Mouse (Mus musculus) retina, embryonic 14.5 days (tissue): ENCODE measurements around the gene Olfr56.
"Not testable (repeated sequence)": the region's sequence is repeated elsewhere in the genome, so short reads cannot be mapped to it uniquely, and the experiment has no call there.

Source experiments
- DNase-seq: peaks from one replicate; pipeline ENCODE4 v3.0.0-alpha.2; 2015; ENCODE audit warnings: low spot score

The Olfr56 gene

GRCm38 (mm10) chr11:48978240-48978939 is at the start of gene Olfr56:
Gene Olfr56, plus strand, starts transcription at chr11:48978889.
- DNase-seq = not testable (repeated sequence)

DNA sequence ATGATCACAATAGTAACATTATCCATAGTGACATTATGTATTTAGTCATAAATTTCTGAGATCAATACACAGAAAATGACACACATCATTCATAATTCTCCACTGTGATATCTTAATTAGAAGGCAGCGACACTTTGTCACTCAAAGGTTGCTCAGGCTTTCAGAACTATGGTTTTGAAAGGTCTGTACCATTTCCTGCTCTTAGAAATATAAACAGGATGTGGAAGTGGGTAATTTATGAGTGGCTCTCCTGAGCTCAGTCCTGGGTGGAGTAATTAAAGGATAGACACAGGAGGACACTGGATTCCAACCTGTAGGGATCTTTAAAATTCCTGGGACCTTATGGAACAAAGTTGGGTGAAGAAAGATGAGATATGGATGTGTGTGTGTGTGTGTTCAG is 45.3 kb upstream of the Olfr56 start:
- DNase-seq = not testable (repeated sequence)

DNA sequence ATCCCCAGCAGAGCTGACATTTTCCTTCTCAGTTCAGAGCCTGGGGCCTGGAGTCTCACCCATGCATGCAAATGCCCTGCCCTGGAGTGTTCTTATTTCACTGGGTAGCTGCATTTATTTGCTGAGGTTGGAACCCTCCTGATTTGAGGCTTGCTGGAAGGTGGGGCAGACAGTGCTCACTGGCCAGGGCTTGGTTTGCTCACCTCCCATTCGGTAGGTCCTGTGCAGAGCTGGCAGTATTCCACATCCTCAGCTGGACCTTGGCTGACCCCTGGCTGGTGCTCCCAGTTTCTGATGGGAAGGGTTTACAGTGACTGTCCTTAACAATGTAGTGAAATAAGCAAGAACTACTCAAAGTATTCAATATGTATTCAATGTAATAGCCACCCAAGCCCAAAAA is 44.8 kb upstream of the Olfr56 start:
- DNase-seq = not testable (repeated sequence)

DNA sequence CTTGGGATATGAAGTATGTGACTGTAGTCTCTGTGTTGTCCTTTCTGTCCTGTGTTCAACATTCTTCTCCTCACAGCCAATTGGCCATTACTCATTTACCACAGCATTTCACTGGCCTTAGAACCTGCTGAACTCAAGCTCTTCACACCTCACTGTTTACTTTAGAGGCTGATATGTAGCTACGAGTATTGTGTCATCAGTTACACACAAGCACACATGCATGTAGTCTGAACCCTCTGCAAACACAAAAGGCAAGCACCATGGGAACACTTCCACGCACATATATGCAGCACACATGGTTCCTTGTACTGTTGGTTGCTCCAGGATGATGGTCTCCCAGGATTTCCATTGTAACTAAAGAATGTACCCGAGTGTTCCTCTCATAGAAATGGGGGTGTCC is 43.4 kb upstream of the Olfr56 start:
- not testable (repeated sequence) for DNase-seq

DNA sequence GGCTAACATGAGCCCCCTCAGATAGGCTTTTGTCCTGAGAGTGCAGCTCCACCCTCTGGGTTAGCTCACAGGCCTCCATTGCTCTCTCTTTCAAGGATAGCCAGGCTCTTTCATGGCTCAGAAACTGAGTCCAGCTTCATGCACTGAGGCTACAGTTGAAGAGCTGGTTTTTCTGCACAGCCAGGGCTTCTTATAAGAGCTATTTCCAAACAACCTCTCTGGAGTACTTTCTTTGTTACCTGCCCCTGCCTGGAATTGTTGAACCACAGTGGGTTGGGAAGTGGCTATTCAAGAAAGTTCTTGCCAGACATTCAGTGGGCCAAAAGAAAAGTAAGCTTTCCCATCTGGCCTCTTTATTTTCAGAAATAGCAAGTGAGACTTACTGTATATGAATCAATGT is 39.4 kb upstream of the Olfr56 start:
- not testable (repeated sequence) for DNase-seq

DNA sequence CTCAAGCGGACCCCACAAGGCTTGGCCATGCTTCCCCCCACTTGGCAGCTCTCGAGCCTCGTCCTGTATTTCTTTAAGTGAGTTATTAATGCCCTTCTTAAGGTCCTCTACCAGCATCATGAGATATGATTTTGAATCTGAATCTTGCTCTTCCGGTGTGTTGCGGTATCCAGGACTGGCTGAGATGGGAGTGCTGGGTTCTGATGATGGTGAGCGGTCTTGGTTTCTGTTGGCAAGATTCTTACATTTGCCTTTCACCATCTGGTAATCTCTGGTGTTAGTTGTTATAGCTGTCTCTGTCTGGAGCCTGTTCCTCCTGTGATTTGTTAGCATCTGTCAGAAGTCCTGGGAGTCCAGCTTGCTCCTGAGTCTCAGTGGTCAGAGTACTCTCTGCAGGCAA is 32.6 kb upstream of the Olfr56 start, which contains the start of gene Psme2b:
Psme2b (minus strand) TSS at position 101 of the 400 bp plus-strand sequence.
- not testable (repeated sequence) for DNase-seq

DNA sequence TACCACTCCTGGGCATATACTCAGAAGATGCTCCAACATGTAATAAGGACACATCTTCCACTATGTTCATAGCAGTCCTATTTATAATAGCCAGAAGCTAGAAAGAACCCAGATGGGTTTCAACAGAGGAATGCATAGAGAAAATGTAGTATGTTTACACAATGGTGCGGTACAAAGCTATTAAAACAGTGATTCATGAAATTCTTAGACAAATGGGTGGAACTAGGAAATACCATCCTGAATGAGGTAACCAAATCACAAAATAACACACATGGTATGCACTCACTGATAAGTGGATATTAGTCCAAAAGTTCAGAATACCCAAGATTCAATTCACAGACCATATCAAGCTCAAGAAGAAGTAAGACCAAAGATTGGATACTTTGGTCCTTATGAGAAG is 4.0 kb upstream of the Olfr56 start:
- not testable (repeated sequence) for DNase-seq

DNA sequence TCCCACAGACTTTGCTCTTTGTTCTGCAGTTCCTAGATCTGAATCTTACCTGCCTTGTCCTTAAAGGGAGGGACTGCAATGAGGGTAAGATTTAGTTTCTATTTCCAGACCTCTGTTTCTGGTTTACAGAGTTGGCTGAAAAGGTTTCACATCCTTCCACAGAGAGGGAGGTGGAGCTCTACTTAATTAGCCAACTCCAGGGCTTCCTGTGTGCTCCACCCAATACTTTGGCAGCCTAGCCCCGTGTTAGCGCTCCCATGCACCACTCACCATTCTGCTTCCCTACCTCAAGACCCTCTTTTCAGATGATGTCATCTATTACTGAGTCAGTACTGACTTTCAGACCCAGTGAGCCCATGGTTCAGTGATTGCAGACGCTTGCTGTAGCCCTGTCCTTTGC is 562 bp downstream of the Olfr56 start, which contains the start of gene 9930111J21Rik1:
9930111J21Rik1 (minus strand) TSS at position 148 of the 400 bp plus-strand sequence.
- DNase-seq = not testable (repeated sequence)

DNA sequence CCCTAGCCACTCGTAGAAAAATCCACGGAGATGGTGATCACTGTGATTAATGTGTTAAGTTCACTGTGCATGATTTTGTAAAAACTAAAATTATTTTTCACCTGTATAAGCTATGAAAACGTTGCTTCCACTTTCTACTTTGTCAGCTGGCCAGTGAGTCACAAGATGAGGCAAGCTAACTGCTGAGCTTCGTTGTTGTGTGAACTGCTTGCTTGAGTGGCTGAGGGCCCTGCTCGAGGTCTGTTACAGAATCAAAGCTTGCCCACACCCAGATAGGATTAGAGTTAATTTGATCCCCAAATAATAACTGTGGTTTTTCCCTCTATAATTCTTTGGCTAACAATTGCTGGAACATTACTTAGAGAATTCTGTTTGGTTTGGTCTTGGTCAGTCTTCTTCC is 1.4 kb downstream of the Olfr56 start:
- not testable (repeated sequence) for DNase-seq

- not testable (repeated sequence) for DNase-seq
Measured at GRCm38 (mm10) chr11:48982848-48983247, 4.2 kb downstream of the Olfr56 start.

- not testable (repeated sequence) for DNase-seq
Measured at GRCm38 (mm10) chr11:48988219-48988618, 9.5 kb downstream of the Olfr56 start.

- not testable (repeated sequence) for DNase-seq
Measured at GRCm38 (mm10) chr11:48989981-48990380, 11.3 kb downstream of the Olfr56 start.

DNA sequence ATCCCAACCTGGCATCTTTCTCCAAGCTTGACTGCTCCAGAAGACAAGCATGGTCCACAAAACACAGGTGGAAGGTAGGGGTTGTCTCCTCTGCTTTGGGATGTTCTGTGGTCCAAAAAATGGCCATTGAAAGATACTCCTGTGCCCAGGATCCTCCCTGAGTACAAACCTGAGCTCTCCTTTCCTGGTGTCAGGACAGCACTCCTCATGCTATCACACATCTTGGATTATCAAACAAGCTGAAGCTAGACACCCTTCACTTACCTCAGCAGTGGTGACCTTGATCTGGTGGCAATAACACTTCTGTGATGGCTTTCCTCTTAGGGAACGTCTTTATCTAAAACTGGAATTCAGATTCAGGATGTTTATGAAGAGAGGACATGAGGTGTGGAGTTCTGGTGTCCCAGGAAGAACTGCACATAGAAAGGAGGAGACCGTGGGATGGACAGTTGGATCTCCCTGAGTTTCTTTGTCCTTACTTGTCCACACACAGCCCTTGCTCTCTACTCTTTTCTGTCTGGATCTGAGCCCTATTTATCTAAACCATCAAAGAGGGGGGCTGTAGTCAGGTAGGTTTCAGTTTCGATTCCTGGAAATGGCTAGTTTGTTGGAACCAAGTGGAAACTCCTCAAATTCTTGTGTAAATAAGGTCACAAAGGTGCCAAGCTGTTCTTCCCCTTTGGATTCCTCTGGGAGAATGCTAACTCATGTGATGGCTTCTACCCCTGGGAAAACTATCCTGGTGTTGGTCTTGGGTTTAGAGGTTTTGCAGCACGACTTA is 13.2 kb downstream of the Olfr56 start, which contains the start of gene Gm12185:
Gm12185 (minus strand) TSS at position 487 of the 781 bp plus-strand sequence.
- not testable (repeated sequence) for DNase-seq

GRCm38 (mm10) chr11:48993296-48993695 is 14.6 kb downstream of the Olfr56 start:
- not testable (repeated sequence) for DNase-seq

GRCm38 (mm10) chr11:48994018-48994417 is 15.3 kb downstream of the Olfr56 start, which contains the start of gene Tgtp1:
Gene Tgtp1, minus strand, starts transcription at chr11:48994172.
- not testable (repeated sequence) for DNase-seq

DNA sequence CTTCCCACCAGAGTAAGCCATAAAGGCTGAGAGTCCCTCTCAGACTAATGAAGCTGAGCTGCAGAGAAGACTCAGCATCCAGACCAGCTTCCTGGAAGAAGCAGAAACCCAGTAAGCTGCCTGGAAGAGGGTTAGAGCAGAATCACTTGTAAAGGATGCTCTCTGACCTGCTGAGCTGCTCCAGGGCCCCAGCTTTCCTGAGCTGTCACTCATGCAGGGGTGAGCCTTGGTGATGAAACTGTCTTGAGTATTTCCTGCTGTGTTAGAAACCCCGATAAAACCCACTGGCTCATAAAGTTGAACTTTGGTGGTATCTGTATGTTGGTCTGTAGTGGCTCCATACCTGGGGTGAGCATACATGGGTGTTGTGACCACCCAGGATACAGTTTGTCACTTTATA is 21.7 kb downstream of the Olfr56 start:
- not testable (repeated sequence) for DNase-seq

DNA sequence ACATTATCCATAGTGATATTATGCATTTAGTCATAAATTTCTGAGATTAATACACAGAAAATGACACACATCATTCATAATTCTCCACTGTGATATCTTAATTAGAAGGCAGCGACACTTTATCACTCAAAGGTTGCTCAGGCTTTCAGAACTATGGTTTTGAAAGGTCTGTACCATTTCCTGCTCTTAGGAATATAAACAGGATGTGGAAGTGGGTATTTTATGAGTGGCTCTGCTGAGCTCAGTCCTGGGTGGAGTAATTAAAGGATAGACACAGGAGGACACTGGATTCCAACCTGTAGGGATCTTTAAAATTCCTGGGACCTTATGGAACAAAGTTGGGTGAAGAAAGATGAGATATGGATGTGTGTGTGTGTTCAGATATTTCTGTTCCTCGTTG is 27.6 kb downstream of the Olfr56 start:
- DNase-seq = not testable (repeated sequence)

GRCm38 (mm10) chr11:49006785-49007184 is 28.1 kb downstream of the Olfr56 start:
- not testable (repeated sequence) for DNase-seq

GRCm38 (mm10) chr11:49012074-49012473 is 33.4 kb downstream of the Olfr56 start:
- DNase-seq = not testable (repeated sequence)

- not testable (repeated sequence) for DNase-seq
Measured at GRCm38 (mm10) chr11:49050064-49050463, 71.4 kb downstream of the Olfr56 start.

DNA sequence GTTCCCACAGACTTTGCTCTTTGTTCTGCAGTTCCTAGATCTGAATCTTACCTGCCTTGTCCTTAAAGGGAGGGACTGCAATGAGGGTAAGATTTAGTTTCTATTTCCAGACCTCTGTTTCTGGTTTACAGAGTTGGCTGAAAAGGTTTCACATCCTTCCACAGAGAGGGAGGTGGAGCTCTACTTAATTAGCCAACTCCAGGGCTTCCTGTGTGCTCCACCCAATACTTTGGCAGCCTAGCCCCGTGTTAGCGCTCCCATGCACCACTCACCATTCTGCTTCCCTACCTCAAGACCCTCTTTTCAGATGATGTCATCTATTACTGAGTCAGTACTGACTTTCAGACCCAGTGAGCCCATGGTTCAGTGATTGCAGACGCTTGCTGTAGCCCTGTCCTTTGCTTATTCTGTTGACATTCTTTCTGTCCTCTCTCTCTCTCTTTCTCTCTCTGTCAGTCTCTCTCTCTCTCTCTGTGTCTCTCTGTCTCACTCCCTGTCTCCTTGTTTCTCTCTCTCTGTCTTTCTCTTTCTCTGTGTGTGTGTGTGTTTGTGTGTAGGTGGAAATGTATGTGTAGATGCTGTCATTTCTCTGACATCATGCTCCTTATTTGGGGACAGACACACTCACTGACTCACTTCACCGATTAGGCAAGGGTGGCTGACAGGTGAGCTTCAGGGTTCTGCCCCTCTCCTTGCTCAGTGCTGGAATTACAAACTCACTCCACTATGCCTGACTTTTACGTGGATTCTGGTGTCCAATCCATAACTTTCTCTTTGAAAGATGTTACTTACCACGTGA is 72.6 kb downstream of the Olfr56 start, which contains the start of gene 9930111J21Rik2:
9930111J21Rik2 (minus strand) TSS at position 150 of the 799 bp plus-strand sequence.
- not testable (repeated sequence) for DNase-seq

DNA sequence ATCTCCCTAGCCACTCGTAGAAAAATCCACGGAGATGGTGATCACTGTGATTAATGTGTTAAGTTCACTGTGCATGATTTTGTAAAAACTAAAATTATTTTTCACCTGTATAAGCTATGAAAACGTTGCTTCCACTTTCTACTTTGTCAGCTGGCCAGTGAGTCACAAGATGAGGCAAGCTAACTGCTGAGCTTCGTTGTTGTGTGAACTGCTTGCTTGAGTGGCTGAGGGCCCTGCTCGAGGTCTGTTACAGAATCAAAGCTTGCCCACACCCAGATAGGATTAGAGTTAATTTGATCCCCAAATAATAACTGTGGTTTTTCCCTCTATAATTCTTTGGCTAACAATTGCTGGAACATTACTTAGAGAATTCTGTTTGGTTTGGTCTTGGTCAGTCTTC is 73.2 kb downstream of the Olfr56 start:
- DNase-seq = not testable (repeated sequence)
